Mouse (Mus musculus) adrenal gland, postnatal 14 days (tissue): ENCODE results near the gene Pip5k1b. TPM values are rescaled to one million over a fixed set of nuclear protein-coding genes. Genes with fewer than 3 reads are reported as not detected.
A peak's percentile ranks its signal among the peaks of the same experiment; 100 is the strongest.

ENCODE experiments used
- DNase-seq: peaks from one replicate; pipeline ENCODE4 v3.0.0; 2021; ENCODE audit warnings: mixed read lengths
- total RNA-seq: library from RNA; stranded (reverse); gene quantifications from 2 replicates; pipeline ENCODE4 v1.2.3, GENCODE M21; 2021

Pip5k1b gene
- total RNA-seq, 1 experiment from 2014 or later = 23.8 TPM

DNA sequence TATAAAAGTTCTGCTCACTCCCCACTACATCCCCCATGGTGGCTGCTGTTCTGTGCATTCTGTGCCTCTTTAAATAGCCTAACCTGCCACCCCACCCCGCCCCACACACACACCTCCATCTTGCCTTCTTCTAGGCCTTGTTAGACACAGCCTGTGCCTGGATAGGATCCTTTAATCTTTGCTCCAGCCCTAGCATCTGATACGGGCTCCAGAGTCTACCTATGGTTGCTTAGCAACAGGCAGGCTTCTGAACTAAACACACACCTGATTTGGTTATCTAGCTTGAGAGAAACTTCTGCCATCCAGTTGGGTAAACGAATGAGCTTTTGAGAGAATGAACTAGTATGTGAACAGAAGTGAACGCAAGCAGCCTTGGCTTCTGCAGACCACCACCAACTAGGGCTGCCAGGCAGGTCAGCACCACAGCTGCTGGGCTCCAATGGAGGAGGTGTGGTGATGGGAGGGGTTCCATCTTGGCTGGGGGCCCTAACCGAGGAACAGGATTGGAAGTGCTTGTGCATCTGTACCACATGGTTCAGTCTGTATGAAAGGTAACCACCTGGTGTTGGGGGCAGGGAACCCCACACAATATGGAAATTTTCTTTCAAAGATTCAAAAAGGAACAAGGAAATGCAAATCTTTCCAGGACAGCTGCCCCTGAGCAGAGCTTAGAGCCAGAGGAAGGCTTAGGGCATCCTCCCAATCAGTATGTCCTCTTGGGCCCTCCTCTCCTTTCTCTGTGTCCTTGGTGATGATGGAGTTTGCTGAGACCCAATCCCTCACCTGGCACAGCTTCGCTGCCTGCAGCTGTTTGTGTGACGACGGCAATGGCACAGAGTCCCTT is 139.7 kb downstream of the Pip5k1b start:
- no peak for DNase-seq

GRCm38 (mm10) chr19:24408863-24409564 is 146.7 kb downstream of the Pip5k1b start:
- DNase-seq = no peak

GRCm38 (mm10) chr19:24404716-24405115 is 151.0 kb downstream of the Pip5k1b start:
- peak; percentile 25 for DNase-seq

- DNase-seq = no peak
Measured at GRCm38 (mm10) chr19:24403245-24403644, 152.4 kb downstream of the Pip5k1b start.

DNA sequence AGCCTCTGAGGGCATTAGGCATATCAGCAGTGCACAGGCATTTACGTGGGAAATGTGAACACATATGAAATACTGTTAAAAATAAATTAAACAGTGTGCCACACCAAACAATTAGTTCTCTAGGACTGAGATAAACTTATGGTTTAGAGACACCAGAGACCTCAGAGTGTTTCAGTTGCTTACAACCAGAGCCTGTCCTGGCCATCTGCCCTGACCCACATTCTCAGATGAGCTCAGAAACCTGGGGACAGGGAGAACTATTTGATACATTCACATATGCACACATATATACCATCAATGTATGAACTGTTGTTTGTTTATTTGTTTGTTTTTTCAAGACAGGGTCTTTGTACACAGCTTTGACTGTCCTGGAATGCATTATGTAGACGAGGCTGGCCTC is 161.8 kb downstream of the Pip5k1b start:
- no peak for DNase-seq

GRCm38 (mm10) chr19:24391519-24392251 is 164.0 kb downstream of the Pip5k1b start:
- DNase-seq = no peak

DNA sequence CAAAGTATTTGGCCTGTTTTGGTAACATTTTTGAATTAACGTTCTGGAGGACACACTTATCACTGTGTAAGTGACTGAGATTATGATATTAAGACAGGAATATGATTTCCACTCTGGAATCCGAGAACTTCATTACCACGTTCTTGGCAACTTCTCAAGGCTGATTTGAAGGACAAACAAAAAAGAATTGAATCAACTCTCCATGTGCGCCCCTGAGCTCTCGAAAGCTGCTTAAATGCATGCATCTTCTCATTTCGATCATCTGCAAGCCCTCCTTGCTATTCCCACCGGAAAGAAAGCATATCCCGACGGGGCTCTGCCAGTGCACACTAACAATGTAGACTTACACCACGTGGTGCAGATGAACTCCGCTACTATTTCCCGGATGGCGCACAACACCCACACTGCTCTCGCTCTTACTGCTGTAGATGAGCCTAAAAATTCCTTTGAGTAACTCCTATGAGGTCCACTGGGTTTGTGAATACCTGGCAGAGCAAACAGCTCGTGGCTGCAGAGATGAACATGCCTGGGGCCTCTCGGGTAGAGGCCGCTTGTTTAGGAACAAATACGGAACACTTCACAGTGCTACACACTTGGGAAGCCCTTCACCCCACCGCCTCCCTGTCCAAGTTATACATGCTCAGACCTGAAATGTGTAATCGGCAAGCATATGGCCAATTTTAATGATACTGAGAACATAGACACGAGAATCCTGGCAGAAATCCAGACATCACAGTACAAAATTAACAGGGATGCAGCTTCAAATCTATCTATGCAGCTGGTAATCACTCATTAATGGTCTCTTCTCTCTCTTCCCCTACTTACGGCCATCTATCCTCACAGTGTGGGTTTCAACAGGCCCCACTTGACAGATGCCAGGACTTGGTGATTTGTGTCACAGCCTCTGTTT is 168.5 kb downstream of the Pip5k1b start:
- DNase-seq = peak; percentile 39

- no peak for DNase-seq
Measured at GRCm38 (mm10) chr19:24378470-24378869, 177.2 kb downstream of the Pip5k1b start.

- no peak for DNase-seq
Measured at GRCm38 (mm10) chr19:24371763-24372640, 183.7 kb downstream of the Pip5k1b start.

- DNase-seq = no peak
Measured at GRCm38 (mm10) chr19:24368419-24368818, 187.3 kb downstream of the Pip5k1b start.

- no peak for DNase-seq
Measured at GRCm38 (mm10) chr19:24367722-24368121, 187.9 kb downstream of the Pip5k1b start.

GRCm38 (mm10) chr19:24366747-24367146 is 188.9 kb downstream of the Pip5k1b start:
- no peak for DNase-seq

DNA sequence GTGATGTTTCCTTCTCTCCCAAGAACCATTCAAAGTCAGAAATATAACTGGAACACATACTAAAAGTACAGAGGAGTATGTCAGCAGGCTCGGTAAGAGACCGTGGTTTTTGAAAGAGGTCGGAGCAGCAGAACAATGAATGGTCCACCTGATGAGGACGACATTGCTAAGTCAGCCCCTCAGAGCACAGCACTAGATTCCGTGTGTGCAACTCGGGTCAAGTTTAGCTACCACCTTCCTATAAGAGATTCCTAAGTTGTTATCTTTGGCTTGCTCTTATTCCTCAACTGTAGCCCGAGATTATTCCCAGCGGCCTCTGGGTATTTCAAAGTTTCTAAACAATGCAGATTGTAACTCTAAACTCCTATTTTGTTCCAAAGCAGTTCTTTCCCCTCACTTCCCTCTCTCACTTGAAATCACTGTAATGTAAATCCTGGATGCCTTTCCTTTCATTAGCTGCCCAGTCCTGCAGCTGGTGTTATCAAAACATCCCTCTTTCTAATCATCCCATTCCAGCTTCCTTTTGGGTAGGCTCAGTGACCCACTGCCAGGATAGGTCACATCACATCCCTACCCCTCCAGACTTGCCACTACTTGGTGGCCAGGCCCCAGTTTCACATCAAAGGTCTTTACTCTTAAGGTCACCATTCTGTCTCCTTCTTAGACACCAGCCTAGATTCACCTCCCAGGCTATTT is 192.9 kb downstream of the Pip5k1b start:
- no peak for DNase-seq

GRCm38 (mm10) chr19:24359270-24359669 is 196.4 kb downstream of the Pip5k1b start:
- DNase-seq = no peak

DNA sequence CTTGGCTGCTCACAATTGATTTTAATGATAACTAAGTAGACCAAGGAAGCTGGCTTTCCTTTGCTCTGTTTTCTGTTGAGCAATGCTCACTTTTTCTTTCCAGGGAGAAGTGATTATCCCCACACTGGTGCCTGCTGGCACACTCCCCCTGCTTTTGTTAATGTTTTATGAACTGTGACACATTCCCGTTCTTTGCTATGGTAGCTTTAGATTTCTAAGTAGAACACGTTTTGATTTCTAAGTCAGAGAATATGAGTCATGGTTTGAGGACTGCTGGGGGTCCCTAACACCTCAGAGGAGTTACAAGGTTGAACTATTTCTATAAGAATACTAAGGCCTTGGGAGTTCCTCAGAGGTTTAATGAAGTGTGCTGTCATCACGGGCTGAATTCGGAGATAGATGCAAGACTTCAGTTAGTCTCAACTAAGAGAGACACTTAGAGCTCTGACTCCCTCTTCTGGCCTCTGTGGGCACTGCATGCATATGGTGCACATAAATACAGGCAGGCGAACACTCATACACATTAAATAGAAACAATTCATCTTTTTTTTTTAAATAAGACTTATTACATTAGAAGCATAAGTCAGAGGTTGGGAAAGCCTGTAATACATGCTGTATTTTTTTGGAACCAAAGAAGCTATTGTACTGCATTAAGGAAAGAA is 203.2 kb downstream of the Pip5k1b start:
- no peak for DNase-seq

- DNase-seq = no peak
Measured at GRCm38 (mm10) chr19:24344501-24344900, 211.2 kb downstream of the Pip5k1b start.

GRCm38 (mm10) chr19:24342786-24343185 is 212.9 kb downstream of the Pip5k1b start:
- no peak for DNase-seq

GRCm38 (mm10) chr19:24336370-24337076 is 219.1 kb downstream of the Pip5k1b start:
- DNase-seq = no peak
